Mouse (Mus musculus): ENCODE measurements at regions not wholly inside any gene's neighbourhood (a gene's known extent, or its start where the extent isn't known, plus 50 kb on each side); places are given as distances from the start of the nearest gene placed in this dataset.

- ATAC-seq (ENCODE audit: insufficient number of reproducible peaks, insufficient read depth, low FRiP score, low read depth): no peak
- Histone ChIP-seq H3K27me3 (ENCODE audit: control insufficient read depth, insufficient read depth, low read length) (no peaks in the 10 kb centered on the region), H3K27ac (replicated peaks in 1 of 2; ENCODE audit: control insufficient read depth in 1 of 2, insufficient read depth in 1 of 2, low read depth in 2 of 2, low read length in 2 of 2) (no peak overlapping the region), H3K9me3 (ENCODE audit: control insufficient read depth, low read length) (0 out of 2 replicates have a peak, but pooled peaks cover 3% of the 10 kb centered on the region), H3K4me2 (ENCODE audit: low read length) (no peak overlapping the region), H3K4me3 (ENCODE audit: control insufficient read depth in 1 of 2, insufficient read depth in 1 of 2, low read depth in 1 of 2, low read length in 2 of 2) (no peak overlapping the region), H3K9ac (ENCODE audit: low read length) (no peak overlapping the region), H3K4me1 (ENCODE audit: control insufficient read depth in 2 of 2, insufficient read depth in 2 of 2, low read length in 2 of 2) (no peaks in the 10 kb centered on the region), H3K36me3 (ENCODE audit: control insufficient read depth, insufficient read depth, low read length) (no peaks in the 10 kb centered on the region)
- WGBS: 94% methylated on average over 6 of the region's 6 CpGs
Observed at GRCm38 (mm10) chr16:46331336-46331735, 167.0 kb downstream of the Nectin3 start.

- Histone ChIP-seq H3K27me3 (ENCODE audit: control insufficient read depth, insufficient read depth, low read length) (no peaks in the 10 kb centered on the region), H3K4me1 (ENCODE audit: control insufficient read depth in 2 of 2, insufficient read depth in 2 of 2, low read length in 2 of 2) (peaks cover 1 to 8% of the 10 kb centered on the region in 2 experiments; a peak in 3 of 4 replicates), H3K4me2 (ENCODE audit: low read length) (no peak overlapping the region), H3K9me3 (ENCODE audit: control insufficient read depth, low read length) (no peaks in the 10 kb centered on the region), H3K27ac (replicated peaks in 1 of 2; ENCODE audit: control insufficient read depth in 1 of 2, insufficient read depth in 1 of 2, low read depth in 2 of 2, low read length in 2 of 2) (no peak overlapping the region), H3K9ac (ENCODE audit: low read length) (no peak overlapping the region), H3K4me3 (ENCODE audit: control insufficient read depth in 1 of 2, insufficient read depth in 1 of 2, low read depth in 1 of 2, low read length in 2 of 2) (no peak overlapping the region), H3K36me3 (ENCODE audit: control insufficient read depth, insufficient read depth, low read length) (no peaks in the 10 kb centered on the region)
- no peak for ATAC-seq (ENCODE audit: insufficient number of reproducible peaks, insufficient read depth, low FRiP score, low read depth)
- 63% methylated on average over 3 of the region's 3 CpGs for WGBS
Observed at GRCm38 (mm10) chr16:46299079-46299721, 144.3 kb upstream of the Gm4737 start.

GRCm38 (mm10) chr16:46297192-46297591, 142.3 kb upstream of the Gm4737 start:
- Histone ChIP-seq H3K27ac (replicated peaks in 1 of 2; ENCODE audit: control insufficient read depth in 1 of 2, insufficient read depth in 1 of 2, low read depth in 2 of 2, low read length in 2 of 2) (no peak overlapping the region), H3K36me3 (ENCODE audit: control insufficient read depth, insufficient read depth, low read length) (no peaks in the 10 kb centered on the region), H3K27me3 (ENCODE audit: control insufficient read depth, insufficient read depth, low read length) (no peaks in the 10 kb centered on the region), H3K4me1 (ENCODE audit: control insufficient read depth in 2 of 2, insufficient read depth in 2 of 2, low read length in 2 of 2) (peaks cover 4 to 8% of the 10 kb centered on the region in 2 experiments; a peak in 3 of 4 replicates), H3K4me3 (ENCODE audit: control insufficient read depth in 1 of 2, insufficient read depth in 1 of 2, low read depth in 1 of 2, low read length in 2 of 2) (no peak overlapping the region), H3K9me3 (ENCODE audit: control insufficient read depth, low read length) (no peaks in the 10 kb centered on the region), H3K9ac (ENCODE audit: low read length) (no peak overlapping the region), H3K4me2 (ENCODE audit: low read length) (no peak overlapping the region)
- no peak for ATAC-seq (ENCODE audit: insufficient number of reproducible peaks, insufficient read depth, low FRiP score, low read depth)
- WGBS: 80% methylated on average over 2 of the region's 2 CpGs

- H3K9me3 ChIP-seq (ENCODE audit: control insufficient read depth, low read length): no peaks in the 10 kb centered on the region
- H3K9ac ChIP-seq (ENCODE audit: low read length): no peak overlapping the region
- H3K36me3 ChIP-seq (ENCODE audit: control insufficient read depth, insufficient read depth, low read length): no peaks in the 10 kb centered on the region
- H3K27me3 ChIP-seq (ENCODE audit: control insufficient read depth, insufficient read depth, low read length): no peaks in the 10 kb centered on the region
- 56% methylated on average over 2 of the region's 2 CpGs for WGBS
- no peak overlapping the region for H3K4me2 ChIP-seq (ENCODE audit: low read length)
- no peak for ATAC-seq (ENCODE audit: insufficient number of reproducible peaks, insufficient read depth, low FRiP score, low read depth)
- no peak overlapping the region for H3K4me3 ChIP-seq (ENCODE audit: control insufficient read depth in 1 of 2, insufficient read depth in 1 of 2, low read depth in 1 of 2, low read length in 2 of 2)
- H3K4me1 ChIP-seq (ENCODE audit: control insufficient read depth in 2 of 2, insufficient read depth in 2 of 2, low read length in 2 of 2): peaks cover 4 to 8% of the 10 kb centered on the region in 2 experiments; a peak in 3 of 4 replicates
- no peak overlapping the region for H3K27ac ChIP-seq (replicated peaks in 1 of 2; ENCODE audit: control insufficient read depth in 1 of 2, insufficient read depth in 1 of 2, low read depth in 2 of 2, low read length in 2 of 2)
Observed at GRCm38 (mm10) chr16:46296412-46296811, 141.5 kb upstream of the Gm4737 start.

GRCm38 (mm10) chr16:46293831-46294230, 139.0 kb upstream of the Gm4737 start:
- H3K4me2 ChIP-seq (ENCODE audit: low read length): no peak overlapping the region
- no peak overlapping the region for H3K4me3 ChIP-seq (ENCODE audit: control insufficient read depth in 1 of 2, insufficient read depth in 1 of 2, low read depth in 1 of 2, low read length in 2 of 2)
- no peaks in the 10 kb centered on the region for H3K36me3 ChIP-seq (ENCODE audit: control insufficient read depth, insufficient read depth, low read length)
- H3K27me3 ChIP-seq (ENCODE audit: control insufficient read depth, insufficient read depth, low read length): no peaks in the 10 kb centered on the region
- no peak overlapping the region for H3K27ac ChIP-seq (replicated peaks in 1 of 2; ENCODE audit: control insufficient read depth in 1 of 2, insufficient read depth in 1 of 2, low read depth in 2 of 2, low read length in 2 of 2)
- ATAC-seq (ENCODE audit: insufficient number of reproducible peaks, insufficient read depth, low FRiP score, low read depth): no peak
- 19% methylated on average over 1 of the region's 1 CpGs for WGBS
- no peaks in the 10 kb centered on the region for H3K9me3 ChIP-seq (ENCODE audit: control insufficient read depth, low read length)
- H3K4me1 ChIP-seq (ENCODE audit: control insufficient read depth in 2 of 2, insufficient read depth in 2 of 2, low read length in 2 of 2): peaks cover 4 to 8% of the 10 kb centered on the region in 2 experiments; a peak in 3 of 4 replicates
- H3K9ac ChIP-seq (ENCODE audit: low read length): no peak overlapping the region

GRCm38 (mm10) chr16:46291067-46291833, 136.4 kb upstream of the Gm4737 start:
- Histone ChIP-seq H3K27ac (replicated peaks in 1 of 2; ENCODE audit: control insufficient read depth in 1 of 2, insufficient read depth in 1 of 2, low read depth in 2 of 2, low read length in 2 of 2) (no peak overlapping the region), H3K36me3 (ENCODE audit: control insufficient read depth, insufficient read depth, low read length) (no peaks in the 10 kb centered on the region), H3K9me3 (ENCODE audit: control insufficient read depth, low read length) (no peaks in the 10 kb centered on the region), H3K4me1 (ENCODE audit: control insufficient read depth in 2 of 2, insufficient read depth in 2 of 2, low read length in 2 of 2) (peaks cover 3 to 4% of the 10 kb centered on the region in 2 experiments; a peak in 3 of 4 replicates), H3K9ac (ENCODE audit: low read length) (no peak overlapping the region), H3K4me3 (ENCODE audit: control insufficient read depth in 1 of 2, insufficient read depth in 1 of 2, low read depth in 1 of 2, low read length in 2 of 2) (no peak overlapping the region), H3K27me3 (ENCODE audit: control insufficient read depth, insufficient read depth, low read length) (no peaks in the 10 kb centered on the region), H3K4me2 (ENCODE audit: low read length) (no peak overlapping the region)
- no peak for ATAC-seq (ENCODE audit: insufficient number of reproducible peaks, insufficient read depth, low FRiP score, low read depth)
- WGBS: 80% methylated on average over 6 of the region's 6 CpGs

GRCm38 (mm10) chr16:46290199-46290598, 135.3 kb upstream of the Gm4737 start:
- Histone ChIP-seq H3K4me2 (ENCODE audit: low read length) (no peak overlapping the region), H3K36me3 (ENCODE audit: control insufficient read depth, insufficient read depth, low read length) (no peaks in the 10 kb centered on the region), H3K9me3 (ENCODE audit: control insufficient read depth, low read length) (no peaks in the 10 kb centered on the region), H3K4me3 (ENCODE audit: control insufficient read depth in 1 of 2, insufficient read depth in 1 of 2, low read depth in 1 of 2, low read length in 2 of 2) (no peak overlapping the region), H3K9ac (ENCODE audit: low read length) (no peak overlapping the region), H3K27me3 (ENCODE audit: control insufficient read depth, insufficient read depth, low read length) (no peaks in the 10 kb centered on the region), H3K27ac (replicated peaks in 1 of 2; ENCODE audit: control insufficient read depth in 1 of 2, insufficient read depth in 1 of 2, low read depth in 2 of 2, low read length in 2 of 2) (peak overlapping the region; percentile 39 to 60; a peak in 3 of 4 replicates), H3K4me1 (ENCODE audit: control insufficient read depth in 2 of 2, insufficient read depth in 2 of 2, low read length in 2 of 2) (peaks cover 0 to 4% of the 10 kb centered on the region in 2 experiments; a peak in 2 of 4 replicates)
- ATAC-seq (ENCODE audit: insufficient number of reproducible peaks, insufficient read depth, low FRiP score, low read depth): peak; percentile 78
- WGBS: 15% methylated on average over 2 of the region's 2 CpGs
